Mouse (Mus musculus) embryo, embryonic 10 days (tissue): ENCODE results near the gene Rag2.

Experiments
- DNase-seq: peaks from one replicate; pipeline ENCODE4 v3.0.0-alpha.2; 2015; ENCODE audit warnings: low spot score

The Rag2 gene

GRCm38 (mm10) chr2:101624011-101624410 is 507 bp upstream of the Rag2 start:
- DNase-seq = no peak

- DNase-seq = no peak
Observed at GRCm38 (mm10) chr2:101627227-101627626, 2.7 kb downstream of the Rag2 start.

GRCm38 (mm10) chr2:101628297-101629236 is 4.0 kb downstream of the Rag2 start:
- DNase-seq = peak; percentile 97

GRCm38 (mm10) chr2:101638979-101639839 is 14.7 kb downstream of the Rag2 start:
- peak; percentile 56 for DNase-seq

GRCm38 (mm10) chr2:101639840-101640350 is 15.4 kb downstream of the Rag2 start:
- DNase-seq = no peak

- DNase-seq = no peak
Observed at GRCm38 (mm10) chr2:101645841-101646240, 21.3 kb downstream of the Rag2 start.

GRCm38 (mm10) chr2:101648361-101648760 is 23.8 kb downstream of the Rag2 start:
- DNase-seq = no peak

- DNase-seq = no peak
Observed at GRCm38 (mm10) chr2:101649114-101649671, 24.7 kb downstream of the Rag2 start, which contains the start of the genes Rag1 and B230118H07Rik. Rag1 (minus strand) TSS chr2:101649501. B230118H07Rik (minus strand) TSS chr2:101649532.

- no peak for DNase-seq
Observed at GRCm38 (mm10) chr2:101650446-101650845, 25.9 kb downstream of the Rag2 start.

GRCm38 (mm10) chr2:101652204-101652920 is 27.8 kb downstream of the Rag2 start:
- DNase-seq = no peak

- peak; percentile 85 for DNase-seq
Observed at GRCm38 (mm10) chr2:101652921-101653597, 28.5 kb downstream of the Rag2 start.

GRCm38 (mm10) chr2:101660536-101660935 is 36.0 kb downstream of the Rag2 start:
- DNase-seq = no peak

- DNase-seq = peak; percentile 92
Observed at GRCm38 (mm10) chr2:101665058-101665702, 40.7 kb downstream of the Rag2 start.

- DNase-seq = no peak
Observed at GRCm38 (mm10) chr2:101665703-101666092, 41.2 kb downstream of the Rag2 start.

GRCm38 (mm10) chr2:101668751-101669150 is 44.2 kb downstream of the Rag2 start:
- no peak for DNase-seq

GRCm38 (mm10) chr2:101673547-101673946 is 49.0 kb downstream of the Rag2 start:
- DNase-seq = no peak

- DNase-seq = peak; percentile 87
Observed at GRCm38 (mm10) chr2:101678236-101679021, 53.9 kb downstream of the Rag2 start, which contains the start of gene Traf6. Traf6 (plus strand) TSS chr2:101678429.

GRCm38 (mm10) chr2:101679164-101679784 is 54.8 kb downstream of the Rag2 start:
- DNase-seq = peak; percentile 35
